Mouse (Mus musculus): ENCODE data around the gene Urm1.

- TF ChIP-seq FLI1 (IDR thresholded peaks at IDR 0.05; ENCODE audit: low read length) (no peak), GATA1 (IDR thresholded peaks at IDR 0.05; ENCODE audit: borderline replicate concordance, low read length) (no peak)
Observed at GRCm38 (mm10) chr2:29787104-29787917, 32.6 kb upstream of the Urm1 start, which contains the start of gene Coq4.
